Mouse (Mus musculus) urinary bladder, postnatal 4 days (tissue): ENCODE results near the gene Rpusd3.

Experiments used
- DNase-seq, 2 experiments: peaks; one replicate each; pipeline ENCODE4 v3.0.0; 2021 to 2022; ENCODE audit warnings: low spot score in 2 of 2

The Rpusd3 gene

DNA sequence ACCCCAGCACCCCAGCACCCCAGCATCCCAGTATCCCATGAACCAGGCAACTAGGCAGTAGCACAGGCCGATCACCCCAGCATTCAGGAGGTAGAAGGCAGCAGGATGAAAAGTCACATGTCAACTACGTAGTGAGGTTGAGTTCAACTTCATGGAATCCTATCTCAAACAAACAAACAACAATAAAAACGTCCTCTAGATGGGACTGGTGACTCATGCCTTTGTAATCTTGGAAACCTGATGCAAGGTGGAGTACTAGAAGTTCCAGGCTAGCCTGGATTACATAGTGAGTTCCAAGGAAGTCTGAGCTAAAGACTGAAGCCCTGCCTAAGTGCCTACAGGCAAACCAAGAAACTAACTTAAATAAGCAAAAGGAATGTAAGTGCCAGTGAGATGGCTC is 11.7 kb upstream of the Rpusd3 start:
- no peak for DNase-seq

GRCm38 (mm10) chr6:113429965-113430364 is 10.8 kb upstream of the Rpusd3 start:
- DNase-seq, result no peak

- no peak for DNase-seq
These were observed 8.9 kb upstream of the Rpusd3 start for GRCm38 (mm10) chr6:113428006-113428405.

- DNase-seq, result no peak
These were observed 8.3 kb upstream of the Rpusd3 start for GRCm38 (mm10) chr6:113427397-113427796.

- DNase-seq, result no peak
These were observed 7.6 kb upstream of the Rpusd3 start for GRCm38 (mm10) chr6:113426696-113427095.

GRCm38 (mm10) chr6:113424187-113424586 is 5.0 kb upstream of the Rpusd3 start:
- DNase-seq, result no peak

GRCm38 (mm10) chr6:113423000-113423399 is 3.9 kb upstream of the Rpusd3 start:
- DNase-seq, result no peak

DNA sequence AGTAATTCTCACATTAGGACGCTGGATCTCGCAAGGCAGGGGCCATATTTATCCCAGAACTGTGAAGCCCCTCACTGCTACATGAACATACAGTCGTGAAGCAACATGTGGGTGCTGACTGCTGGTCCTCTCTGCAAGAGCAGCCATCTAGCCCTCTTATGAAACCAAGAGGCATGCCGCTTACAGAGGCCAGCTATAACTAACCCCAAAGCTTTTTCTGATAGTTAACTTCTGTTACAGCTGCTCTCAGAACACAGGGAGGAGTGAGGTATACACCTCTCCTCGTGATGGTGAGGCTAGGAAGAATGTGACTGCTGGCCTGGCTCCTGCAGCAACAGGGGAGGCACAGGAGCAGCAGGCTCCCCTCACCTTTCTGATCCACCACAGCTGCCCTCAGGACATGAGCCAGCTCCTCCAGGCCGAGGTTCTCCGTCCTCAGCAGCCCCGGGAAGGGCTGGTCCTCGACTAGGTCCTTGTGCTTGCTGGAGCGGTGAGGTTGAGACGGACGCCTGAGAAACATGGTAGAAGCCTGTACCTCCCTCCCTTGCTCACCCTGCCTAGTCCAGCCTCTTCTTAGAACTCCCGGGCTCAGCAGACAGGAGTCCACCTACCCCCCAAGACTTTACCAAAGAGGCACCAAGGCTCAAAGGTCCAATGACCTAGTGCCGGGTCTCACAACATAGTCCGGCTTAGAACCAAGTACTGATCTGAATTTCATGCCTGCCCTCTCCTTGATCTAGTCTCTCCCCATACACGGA is 520 bp downstream of the Rpusd3 start:
- DNase-seq, result no peak

- no peak for DNase-seq
These were observed 2.7 kb downstream of the Rpusd3 start for GRCm38 (mm10) chr6:113416416-113416815.

DNA sequence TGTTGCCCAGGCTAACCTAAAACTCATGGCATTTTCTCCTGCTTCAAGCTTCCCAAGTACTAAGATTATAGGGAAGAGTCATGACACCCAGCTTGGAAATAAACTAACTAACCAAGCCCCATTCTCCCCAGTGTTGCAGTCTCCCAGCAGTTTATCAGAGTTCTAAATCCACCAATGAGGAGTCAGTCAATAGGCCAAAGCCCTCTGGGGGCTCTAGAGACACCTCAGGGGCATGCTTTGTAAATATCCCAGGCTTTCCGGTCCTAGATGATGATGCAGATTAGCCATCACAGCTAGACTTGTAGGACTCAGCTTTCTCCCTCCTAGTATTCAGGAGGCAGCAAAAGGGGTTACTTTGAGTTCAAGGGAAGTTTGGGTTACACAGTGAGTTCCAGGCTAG is 9.1 kb downstream of the Rpusd3 start:
- DNase-seq, result no peak

DNA sequence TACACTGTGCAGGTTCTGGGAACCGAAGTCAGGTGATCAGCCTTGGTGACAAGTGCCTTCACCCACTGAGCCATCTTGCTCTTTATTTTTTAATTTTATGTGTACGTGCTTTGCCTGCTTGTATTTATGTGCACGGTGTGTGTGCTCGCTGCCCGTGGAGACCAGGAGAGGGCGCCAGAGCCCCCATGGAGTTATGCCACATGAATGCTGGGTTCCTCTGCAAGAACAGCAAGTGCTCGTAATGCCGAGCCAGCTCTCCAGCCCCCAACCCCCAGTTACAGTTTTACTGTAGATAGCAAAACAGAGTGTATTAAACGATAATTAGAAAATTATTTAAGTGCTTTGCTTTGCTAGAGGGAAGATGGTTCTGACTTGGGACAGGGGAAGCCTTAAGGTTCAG is 12.5 kb downstream of the Rpusd3 start:
- DNase-seq, result no peak

DNA sequence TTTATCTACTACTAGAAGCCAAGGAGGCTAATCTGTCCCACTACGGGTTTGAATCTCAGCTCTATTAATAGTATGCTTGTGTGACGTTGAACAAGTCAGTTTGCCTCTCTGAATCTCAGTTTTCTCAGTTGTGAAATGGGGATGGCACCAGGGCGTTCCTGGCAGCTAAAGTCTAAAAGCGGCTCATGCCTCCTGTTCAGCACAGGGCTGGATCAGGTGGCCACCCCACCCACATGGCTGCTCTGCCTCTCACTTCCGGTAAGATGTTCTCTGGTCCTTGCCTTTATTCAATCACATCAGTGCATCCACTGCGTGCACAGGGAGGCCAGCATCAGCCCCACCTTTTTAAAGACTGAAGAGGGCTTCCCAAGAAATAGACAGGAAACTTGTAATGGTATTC is 13.7 kb downstream of the Rpusd3 start:
- DNase-seq, result no peak

GRCm38 (mm10) chr6:113404649-113405448 is 14.3 kb downstream of the Rpusd3 start:
- DNase-seq, result no peak

DNA sequence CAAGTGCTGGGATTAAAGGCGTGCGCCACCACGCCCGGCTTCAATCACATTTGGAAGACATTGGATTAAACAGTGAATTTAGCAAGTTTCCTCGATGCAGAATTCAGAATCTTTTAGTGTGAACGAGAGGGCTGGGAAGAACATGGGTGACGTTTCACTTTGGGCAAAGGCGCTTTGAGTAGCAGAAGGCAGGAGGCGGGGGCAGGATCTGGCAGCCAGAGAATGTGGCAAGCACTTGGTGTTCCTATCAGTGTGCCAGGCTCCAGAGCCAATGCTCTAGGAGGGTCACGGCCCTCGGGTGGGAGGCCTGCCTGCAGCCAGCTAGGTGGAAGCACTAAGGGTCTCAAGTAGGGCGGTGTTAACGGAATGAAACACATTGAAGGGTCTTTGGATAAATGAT is 17.0 kb downstream of the Rpusd3 start:
- DNase-seq, result no peak

DNA sequence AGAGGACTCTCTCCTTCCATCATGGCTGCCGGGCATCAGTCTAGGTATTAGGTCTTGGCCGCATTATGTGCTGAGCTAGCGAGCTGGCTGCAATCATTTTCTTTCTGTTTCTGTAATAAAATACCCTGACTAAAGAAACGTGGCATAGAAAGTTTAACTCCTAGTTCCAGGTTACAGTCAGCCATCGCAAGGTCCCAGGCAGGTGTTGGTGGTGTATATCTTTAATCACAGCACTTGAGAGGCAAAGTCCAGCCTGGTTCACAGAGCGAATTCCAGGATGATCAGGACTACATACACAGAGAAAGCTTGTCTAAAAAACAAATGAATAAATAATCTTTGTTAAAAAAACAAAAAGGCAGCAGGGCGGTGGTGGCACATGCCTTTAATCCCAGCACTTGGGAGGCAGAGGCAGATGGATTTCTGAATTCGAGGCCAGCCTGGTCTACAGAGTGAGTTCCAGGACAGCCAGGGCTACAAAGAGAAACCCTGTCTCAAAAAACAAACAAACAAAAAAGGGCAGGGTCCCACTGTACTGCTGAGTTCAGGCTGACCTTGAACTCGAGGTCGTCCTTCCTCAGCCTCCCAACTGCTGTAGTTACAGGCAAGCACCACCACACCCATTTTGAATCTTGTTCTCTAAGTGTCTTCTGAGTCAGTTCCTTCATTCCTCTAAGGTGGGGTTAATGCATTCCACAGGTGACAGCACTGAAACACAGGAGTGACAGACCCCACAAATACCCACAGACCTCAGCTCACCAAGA is 22.7 kb downstream of the Rpusd3 start:
- DNase-seq, result no peak

- DNase-seq, result no peak
These were observed 23.6 kb downstream of the Rpusd3 start for GRCm38 (mm10) chr6:113395501-113395900.

DNA sequence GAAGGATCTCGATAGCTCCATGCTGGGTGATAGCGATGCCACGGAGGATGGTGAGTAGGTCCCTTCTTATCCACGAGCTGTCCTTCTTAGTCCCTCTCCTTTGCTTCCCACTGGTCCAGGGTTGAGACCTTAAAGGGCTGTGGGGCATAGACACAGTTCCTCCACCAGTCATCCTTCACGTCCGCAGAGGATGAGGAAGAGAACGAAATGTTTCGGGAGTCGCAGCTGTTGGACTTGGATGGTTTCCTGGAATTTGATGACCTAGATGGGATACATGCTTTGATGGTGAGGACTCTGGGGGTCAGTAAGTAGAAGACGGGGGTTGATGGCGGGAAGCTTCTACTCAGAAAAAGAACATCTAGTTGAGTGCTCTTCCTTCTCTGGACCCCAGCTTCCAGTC is 24.3 kb downstream of the Rpusd3 start:
- no peak for DNase-seq

DNA sequence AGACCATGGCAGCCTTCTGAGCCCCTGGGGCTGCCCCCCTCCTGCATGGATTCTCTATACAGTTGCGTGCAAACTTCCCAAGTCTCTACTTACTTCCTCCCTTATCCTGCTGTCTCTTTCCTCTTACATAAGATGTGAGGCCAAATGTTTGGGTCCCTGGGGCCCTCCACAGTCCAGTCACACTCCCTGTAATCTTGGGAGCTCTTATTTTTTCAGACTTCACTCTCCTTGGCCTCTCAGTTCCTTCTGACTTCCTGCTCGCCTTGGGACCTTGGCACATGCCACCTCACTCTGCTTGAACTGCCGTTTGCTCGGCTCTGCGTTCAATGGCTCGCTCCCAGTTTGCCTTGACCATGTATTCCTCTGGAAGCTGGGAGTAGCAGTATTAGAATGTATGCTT is 25.2 kb downstream of the Rpusd3 start:
- DNase-seq, result no peak

DNA sequence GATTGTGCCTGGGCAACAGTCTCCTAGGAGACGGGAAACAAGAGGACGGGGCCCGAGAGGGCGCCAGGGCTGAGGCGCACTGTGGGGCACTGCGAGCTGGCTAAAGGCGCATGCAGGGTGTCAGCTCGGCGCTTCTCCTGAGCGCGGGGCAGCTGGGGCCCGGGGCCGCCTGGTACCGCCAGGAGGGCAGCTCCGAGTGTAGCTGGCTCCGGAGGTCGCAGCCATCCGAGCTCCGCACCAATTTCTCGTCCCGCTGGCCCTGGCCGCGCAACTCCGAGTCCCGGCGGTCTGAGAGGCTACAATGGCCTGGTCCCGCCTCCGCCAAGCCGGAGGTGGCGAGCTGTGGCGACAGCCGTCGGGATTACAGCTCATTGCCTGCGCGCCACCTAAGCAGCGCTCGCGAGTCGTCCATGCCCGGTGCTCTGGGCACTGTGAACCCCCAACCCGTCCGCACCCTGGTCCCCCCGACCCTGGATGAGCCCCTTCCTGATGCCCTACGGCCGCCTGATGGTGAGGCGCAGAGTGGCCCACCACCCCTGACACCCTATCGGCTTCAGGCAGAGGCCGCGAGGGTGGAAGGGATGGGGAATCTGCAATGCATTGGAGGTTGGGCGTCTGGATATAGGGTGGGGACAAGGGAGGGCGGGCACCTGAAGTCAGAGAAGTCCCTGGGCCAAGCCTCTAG is 26.6 kb downstream of the Rpusd3 start:
- DNase-seq, result peak in 1 of 2 experiments; percentile 42

DNA sequence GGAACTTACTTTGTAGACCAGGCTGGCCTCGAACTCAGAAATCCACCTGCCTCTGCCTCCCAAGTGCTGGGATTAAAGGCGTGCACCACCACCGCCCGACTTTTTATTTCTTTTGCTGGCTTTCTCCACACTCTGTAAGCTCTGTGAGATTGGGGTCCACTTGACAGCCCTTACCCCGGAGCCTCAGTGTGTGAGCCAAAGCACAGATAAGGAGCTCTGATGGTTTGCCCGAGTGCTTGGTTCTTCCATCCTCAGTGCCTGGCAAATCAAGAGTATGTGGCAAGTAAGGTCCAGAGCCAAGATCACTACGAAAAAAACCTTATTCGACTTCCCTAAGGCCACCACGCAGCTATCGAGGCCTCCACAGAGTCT is 27.1 kb downstream of the Rpusd3 start:
- DNase-seq, result no peak

DNA sequence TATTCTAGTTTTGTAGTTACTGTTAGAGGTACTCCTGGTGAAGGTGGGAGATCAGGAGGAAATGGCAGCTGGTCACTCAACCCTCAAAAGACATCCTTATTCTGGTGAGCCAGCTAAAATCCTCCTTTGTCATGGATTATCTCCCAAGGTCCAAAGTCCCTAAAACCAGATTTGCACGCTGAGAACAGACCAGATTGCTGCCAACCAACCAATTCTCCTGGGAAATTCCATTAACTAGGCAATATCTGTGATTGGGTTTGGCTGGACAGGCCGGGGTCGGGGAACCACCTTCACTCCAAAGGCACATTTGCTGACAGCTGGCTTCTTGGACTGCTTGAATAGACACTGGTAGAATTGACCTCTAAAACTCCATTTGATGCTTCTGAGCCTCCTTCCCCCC is 28.4 kb downstream of the Rpusd3 start:
- no peak for DNase-seq

GRCm38 (mm10) chr6:113388960-113389359 is 30.2 kb downstream of the Rpusd3 start, which contains the start of gene Ttll3:
Ttll3 (plus strand) TSS chr6:113389260.
- no peak for DNase-seq
